3 mouse cellular contexts compared by ENCODE assay signal in genomic region chr4:127099552-127099951, GRCm38 (mm10). TPM values are rescaled to one million over a fixed set of nuclear protein-coding genes. Genes with fewer than 3 reads are reported as not detected.
DNase-seq lines count a peak whose midpoint lies in the region; TF ChIP-seq lines count a peak whose summit lies in the region.
"Not testable (repeated sequence)": the region's sequence is repeated elsewhere in the genome, so short reads cannot be mapped to it uniquely, and the experiment has no call there.
"Had no signal": no experiment of that assay in that cellular context is flagged by ENCODE, and none has a peak within 500 bp of the region (broad histone marks: within the 10 kb centered on the region; RNA-seq: fewer than 3 reads in every experiment).

No protein-coding gene starts in this region.

- not testable (repeated sequence) for H3K27ac ChIP-seq in ES-E14 (ENCODE audit: insufficient read depth, low read depth, low read length, poor library complexity, severe bottlenecking)

- H3K9me3 ChIP-seq in E14TG2a.4 (ENCODE audit: low read length); ES-E14 (ENCODE audit: control insufficient read depth, insufficient read depth, low read depth, low read length): not testable (repeated sequence)

- H3K4me1 ChIP-seq in E14TG2a.4 (replicated peaks; ENCODE audit: low read depth, low read length); ES-E14 (ENCODE audit: control insufficient read depth in 2 of 2, insufficient read depth in 2 of 2, low read length in 2 of 2, poor library complexity in 1 of 2): not testable (repeated sequence)

- H3K4me3 ChIP-seq in E14TG2a.4 (replicated peaks; ENCODE audit: low read length); ES-E14 (ENCODE audit: insufficient read depth in 1 of 2, low read depth in 1 of 2, low read length in 2 of 2, poor library complexity in 1 of 2, severe bottlenecking in 1 of 2): not testable (repeated sequence)

- TF ChIP-seq CTCF in E14TG2a.4 (conservative IDR thresholded peaks at IDR 0.05; ENCODE audit: low read length): peak; percentile 6; the same call in 1 of the 2 replicates

- not testable (repeated sequence) for DNase-seq in ES-E14 (ENCODE audit: low read depth, low spot score)

- not testable (repeated sequence) for H3K27me3 ChIP-seq in E14TG2a.4 (ENCODE audit: insufficient read depth, low read length)

- not testable (repeated sequence) for H3K9ac ChIP-seq in ES-E14 (ENCODE audit: insufficient read depth, low read depth, low read length, poor library complexity, severe bottlenecking)

- H3K36me3 ChIP-seq in E14TG2a.4 (ENCODE audit: insufficient read depth, low read length): peaks cover 16% of the 10 kb centered on the region
- H3K36me3 ChIP-seq in ES-E14 (ENCODE audit: control insufficient read depth, insufficient read depth, low read length, poor library complexity, severe bottlenecking): not testable (repeated sequence)

- in situ Hi-C loops in ES-E14 (cut with MboI; ENCODE audit: low sequenced_read_pairs in 2 of 2, unreplicated experiment in 2 of 2): not testable (repeated sequence)

TF ChIP-seq in ES-E14, 5 proteins besides CTCF, POLR2A, EP300 and RAD21:
- TF ChIP-seq ZNF384 (IDR thresholded peaks at IDR 0.05; ENCODE audit: low read depth, low read length): peak; percentile 90

RNA-seq across cellular contexts. Expression of gene Zmym6, which starts 22.4 kb away (rescaled TPM):
- total RNA-seq in ES-E14 (2012; rRNA removed): 18.1 and 18.2 TPM in 2 replicates
- total RNA-seq: MEL had no signal

RNA-seq across cellular contexts. Expression of gene Tmem35b, which starts 23.9 kb away (rescaled TPM):
- total RNA-seq in ES-E14 (2012; rRNA removed): 3.7 and 4.8 TPM in 2 replicates

RNA-seq across cellular contexts. Expression of gene Zmym1, which starts 38.6 kb away (rescaled TPM):
- 42.9 and 56.8 TPM in 2 replicates for total RNA-seq in ES-E14 (2012; rRNA removed)
